Comparison of ENCODE assay signal across 8 mouse cellular contexts in genomic region chr11:98673136-98673535, GRCm38 (mm10). TPM values are rescaled to one million over a fixed set of nuclear protein-coding genes. Genes with fewer than 3 reads are reported as not detected.
DNase-seq lines count a peak whose midpoint lies in the region.
"Not testable (repeated sequence)": the region's sequence is repeated elsewhere in the genome, so short reads cannot be mapped to it uniquely, and the experiment has no call there.

No protein-coding gene starts in this region.

- peaks cover 26% of the 10 kb centered on the region for H3K27me3 ChIP-seq in limb, embryonic 10.5 days (ENCODE audit: low read depth, poor library complexity, severe bottlenecking)
- peaks cover 23% of the 10 kb centered on the region for H3K27me3 ChIP-seq in megakaryocyte, embryonic 14.5 days (replicated peaks)

- peak; percentile 70 for DNase-seq in R1 (ENCODE audit: low read depth, low spot score)
- DNase-seq in cerebellum, postnatal 36 days = peak; percentile 52 to 60
- DNase-seq in gastrocnemius, postnatal 10 days = peak; percentile 52
- DNase-seq in induced T-regulatory cell, adult 2 months (ENCODE audit: low read depth) = peak; percentile 81
- DNase-seq in limb, embryonic 10.5 days (ENCODE audit: low spot score) = peak; percentile 68
- peak; percentile 85 for DNase-seq in retina, postnatal 1 day
- peak; percentile 68 to 72 for DNase-seq in thymus, postnatal 36 days

- WGBS in limb, embryonic 10.5 days = 7% methylated on average over 6 of the region's 7 CpGs

- not testable (repeated sequence) for H3K36me3 ChIP-seq in limb, embryonic 10.5 days; megakaryocyte, embryonic 14.5 days (replicated peaks; ENCODE audit: low read length)

- not testable (repeated sequence) for H3K4me1 ChIP-seq in limb, embryonic 10.5 days
- H3K4me1 ChIP-seq in megakaryocyte, embryonic 14.5 days = peaks cover 72% of the 10 kb centered on the region

- H3K4me3 ChIP-seq in limb, embryonic 10.5 days = not testable (repeated sequence)
- H3K4me3 ChIP-seq in megakaryocyte, embryonic 14.5 days (replicated peaks) = peak overlapping the region; percentile 44

- H3K27ac ChIP-seq in limb, embryonic 10.5 days = not testable (repeated sequence)

- H3K9me3 ChIP-seq in limb, embryonic 10.5 days (replicated peaks); megakaryocyte, embryonic 14.5 days: not testable (repeated sequence)

RNA-seq across cellular contexts. Expression of gene Gsdma, which starts 9.0 kb away (rescaled TPM):
- not detected for total RNA-seq in gastrocnemius, postnatal 10 days (2021)
- 0.05 TPM in 1 of 2 replicates, not detected in the other for polyA plus RNA-seq in limb, embryonic 10.5 days (2016; fragmentation: Nextera tagmentation; extraction: Ambion mirVana)
- 2.2 and 3.4 TPM in 2 replicates for polyA plus RNA-seq in megakaryocyte, embryonic 14.5 days (2012; ENCODE audit: insufficient read depth, low replicate concordance)

RNA-seq across cellular contexts. Expression of gene Psmd3, which starts 9.2 kb away (rescaled TPM):
- 100 to 1,000 TPM; 112 to 113 TPM for total RNA-seq in gastrocnemius, postnatal 10 days (2021)
- polyA plus RNA-seq in limb, embryonic 10.5 days (2016; fragmentation: Nextera tagmentation; extraction: Ambion mirVana) = 284 and 303 TPM in 2 replicates
- polyA plus RNA-seq in megakaryocyte, embryonic 14.5 days (2012; ENCODE audit: insufficient read depth, low replicate concordance) = 128 and 167 TPM in 2 replicates

RNA-seq across cellular contexts. Expression of gene Gsdma2, which starts 26.6 kb away (rescaled TPM):
- not detected for total RNA-seq in gastrocnemius, postnatal 10 days (2021)
- not detected in 2 replicates for polyA plus RNA-seq in limb, embryonic 10.5 days (2016; fragmentation: Nextera tagmentation; extraction: Ambion mirVana)
- polyA plus RNA-seq in megakaryocyte, embryonic 14.5 days (2012; ENCODE audit: insufficient read depth, low replicate concordance) = not detected in 2 replicates

RNA-seq across cellular contexts. Expression of gene Csf3, which starts 27.9 kb away (rescaled TPM):
- not detected for total RNA-seq in gastrocnemius, postnatal 10 days (2021)
- not detected in 2 replicates for polyA plus RNA-seq in limb, embryonic 10.5 days (2016; fragmentation: Nextera tagmentation; extraction: Ambion mirVana)
- not detected in 2 replicates for polyA plus RNA-seq in megakaryocyte, embryonic 14.5 days (2012; ENCODE audit: insufficient read depth, low replicate concordance)

RNA-seq across cellular contexts. Expression of gene Gsdma3, which starts 47.0 kb away (rescaled TPM):
- under 1 TPM; 0.45 to 0.47 TPM for total RNA-seq in gastrocnemius, postnatal 10 days (2021)
- not detected in 2 replicates for polyA plus RNA-seq in limb, embryonic 10.5 days (2016; fragmentation: Nextera tagmentation; extraction: Ambion mirVana)
- not detected in 2 replicates for polyA plus RNA-seq in megakaryocyte, embryonic 14.5 days (2012; ENCODE audit: insufficient read depth, low replicate concordance)
